Mouse (Mus musculus) thymus, adult 18-20 months (tissue): ENCODE results near the gene Fbxl8.
A peak's percentile ranks its signal among the peaks of the same experiment; 100 is the strongest.
"Not testable (repeated sequence)": the region's sequence is repeated elsewhere in the genome, so short reads cannot be mapped to it uniquely, and the experiment has no call there.

Experiments
- DNase-seq, 2 experiments: peaks; one replicate each; pipeline ENCODE4 v3.0.0; 2022; ENCODE audit warnings: mixed read lengths in 2 of 2

Fbxl8 gene

DNA sequence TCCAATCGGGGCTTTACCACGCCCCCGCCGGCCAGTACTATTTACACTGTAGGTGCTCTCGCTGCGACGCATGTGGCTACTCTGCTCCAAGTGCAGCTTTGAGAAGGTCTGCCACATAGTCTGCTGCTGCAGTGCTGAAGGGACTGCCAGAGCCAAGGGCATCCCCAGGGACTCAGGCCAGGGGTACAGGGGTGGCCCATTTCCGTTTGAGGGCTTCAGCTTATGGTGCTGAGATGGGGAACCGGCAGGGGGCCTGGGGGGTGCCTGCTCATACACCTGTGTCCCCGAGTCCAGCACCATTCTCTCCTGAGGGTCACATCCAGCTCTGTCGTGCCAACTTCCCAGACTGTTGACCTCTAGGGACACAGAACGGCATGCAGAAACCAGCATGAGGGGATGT is 21.1 kb downstream of the Fbxl8 start:
- no peak for DNase-seq

DNA sequence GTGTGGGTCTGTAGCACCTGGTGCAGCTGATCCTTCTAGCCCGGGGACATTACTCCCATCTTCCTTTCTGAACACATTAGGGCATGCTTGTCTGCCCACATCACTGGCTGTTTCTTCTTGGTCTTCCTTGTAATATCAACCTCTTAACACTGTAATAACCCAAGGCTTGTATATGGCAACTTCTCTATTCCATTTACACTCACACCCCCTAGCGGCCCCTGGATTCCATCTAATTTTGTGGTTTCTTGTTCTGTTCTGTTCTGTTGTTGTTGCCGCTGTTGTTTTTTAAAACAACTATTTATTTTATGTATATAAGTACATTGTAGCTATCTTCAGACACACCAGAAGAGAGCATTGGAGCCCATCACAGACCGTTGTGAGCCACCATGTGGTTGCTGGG is 22.5 kb downstream of the Fbxl8 start:
- DNase-seq: no peak

DNA sequence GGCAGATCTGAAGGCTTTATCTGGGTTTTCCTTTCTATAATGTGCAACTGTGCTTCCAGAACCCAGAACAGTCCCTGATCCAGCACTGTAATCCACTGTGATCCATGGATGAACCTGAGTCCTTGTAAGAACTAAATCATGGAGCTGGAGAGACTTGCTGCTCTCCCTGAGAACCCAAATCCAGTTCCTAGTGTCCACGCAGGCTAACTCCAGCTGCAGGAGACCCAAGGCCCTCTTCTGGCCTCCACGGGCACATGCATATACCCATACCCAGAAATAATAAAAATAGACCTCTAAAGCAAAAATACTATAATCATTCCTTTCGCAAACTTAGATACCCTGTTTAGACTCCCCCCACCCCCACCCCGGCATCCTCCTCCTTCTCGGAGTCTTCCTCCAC is 23.8 kb downstream of the Fbxl8 start:
- DNase-seq: no peak

DNA sequence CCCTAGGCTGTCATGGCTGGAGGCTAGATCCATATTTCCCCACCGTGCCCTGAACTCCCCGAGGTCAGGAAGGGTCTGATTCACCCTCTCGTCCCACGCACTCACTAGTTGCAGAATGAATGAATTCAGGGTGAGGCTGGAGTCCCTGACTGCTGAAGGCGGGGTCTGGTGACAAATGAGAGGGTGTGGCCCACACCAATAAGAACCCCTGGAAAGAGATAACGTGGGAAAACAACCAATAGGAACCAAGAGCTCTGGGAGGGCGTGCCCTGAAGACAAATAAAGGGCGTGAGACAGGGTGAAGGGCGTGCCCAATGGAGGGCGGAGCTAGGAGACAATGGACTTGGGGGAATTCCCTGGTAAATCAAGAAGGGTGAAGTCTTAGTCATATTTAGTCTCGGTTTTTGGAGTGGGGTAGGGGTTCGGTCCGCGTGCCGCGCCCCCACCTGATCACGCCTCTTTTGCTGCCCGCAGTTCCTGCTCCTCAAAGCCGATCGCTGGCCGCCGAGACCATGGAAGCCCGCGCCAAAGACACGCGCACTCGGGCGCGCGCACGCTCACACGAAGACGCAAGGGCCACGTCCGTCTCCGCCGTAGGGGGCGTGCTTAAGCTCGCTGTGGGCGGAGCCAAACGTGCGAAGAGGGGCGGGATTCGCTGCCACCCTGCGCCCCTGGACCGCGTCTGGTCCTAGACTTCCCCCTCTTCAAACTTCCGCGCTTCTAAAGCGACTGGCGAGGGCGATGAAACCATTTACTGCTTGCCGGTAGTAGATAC is 24.7 kb downstream of the Fbxl8 start:
- DNase-seq: peak; percentile 92 to 93

DNA sequence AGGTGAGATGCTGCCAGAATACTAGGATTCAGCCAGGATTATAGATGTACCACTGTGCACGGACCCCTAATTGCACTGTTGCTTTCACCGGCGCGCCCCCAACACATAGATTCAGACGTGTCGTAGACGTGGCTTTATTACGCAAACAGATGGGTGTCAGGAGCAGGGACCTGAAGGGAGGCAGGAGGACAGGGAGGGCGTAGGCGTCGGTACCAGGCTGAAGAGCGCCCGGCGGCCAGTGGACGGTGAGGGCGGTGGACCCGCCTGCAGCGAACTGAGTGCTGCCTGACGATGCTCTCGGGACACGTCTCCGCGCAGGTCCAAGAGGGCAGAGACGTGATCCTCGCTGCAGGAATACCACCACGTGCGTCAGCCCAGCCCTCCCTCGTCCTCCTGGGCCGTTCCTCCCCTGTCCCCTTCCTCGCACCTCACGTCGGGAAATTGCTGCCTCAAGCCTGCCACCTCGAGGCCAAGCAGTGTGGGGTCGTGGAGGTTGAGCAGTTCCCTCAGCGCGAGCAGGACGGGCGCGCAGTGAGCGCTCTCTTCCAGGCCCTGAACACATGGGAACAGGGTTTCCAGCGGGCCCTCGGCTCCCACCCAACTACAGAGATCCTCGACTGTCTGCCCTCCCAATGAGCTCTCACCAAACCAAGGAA is 25.5 kb downstream of the Fbxl8 start, which contains the start of gene 4931428F04Rik:
Gene 4931428F04Rik, minus strand, starts transcription at position 60 of the 656 bp plus-strand sequence.
- peak; percentile 53 to 55 for DNase-seq

DNA sequence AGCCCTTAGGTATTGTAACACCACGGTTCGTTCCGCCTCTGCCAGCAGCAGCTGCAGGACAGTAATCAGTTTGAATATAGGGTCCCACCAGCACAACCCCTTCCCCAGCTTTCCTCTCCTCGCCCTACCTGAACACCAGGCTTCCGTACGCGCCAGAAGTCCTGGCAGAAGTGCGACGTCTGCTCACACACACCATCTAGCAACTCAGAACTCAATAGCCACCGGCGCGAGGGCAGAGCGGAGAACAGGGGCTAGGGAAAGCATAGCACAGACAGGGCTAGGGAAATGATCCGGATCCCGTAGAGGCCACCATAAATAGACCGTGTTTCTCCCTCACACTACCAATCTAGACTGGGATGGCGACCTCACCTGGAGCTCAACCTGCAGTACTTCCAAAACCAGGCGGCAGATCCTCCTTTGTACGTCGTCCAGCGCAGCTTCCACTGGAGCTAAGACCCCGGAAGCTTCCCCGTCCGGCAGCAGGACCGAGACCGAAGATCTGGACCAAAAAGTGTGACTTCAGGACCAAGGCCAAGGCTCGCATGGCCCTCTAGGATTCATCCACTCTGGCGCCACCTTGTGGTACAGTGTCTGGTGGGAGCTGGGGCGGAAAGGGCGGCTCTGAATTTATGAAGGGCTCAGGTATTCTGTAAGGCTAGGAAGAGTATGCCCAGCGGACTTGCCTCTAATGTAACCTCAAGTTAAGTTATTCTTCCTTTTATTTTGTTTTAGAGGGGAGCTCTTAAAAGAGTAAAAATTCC is 26.3 kb downstream of the Fbxl8 start:
- DNase-seq: peak; percentile 63 to 74

DNA sequence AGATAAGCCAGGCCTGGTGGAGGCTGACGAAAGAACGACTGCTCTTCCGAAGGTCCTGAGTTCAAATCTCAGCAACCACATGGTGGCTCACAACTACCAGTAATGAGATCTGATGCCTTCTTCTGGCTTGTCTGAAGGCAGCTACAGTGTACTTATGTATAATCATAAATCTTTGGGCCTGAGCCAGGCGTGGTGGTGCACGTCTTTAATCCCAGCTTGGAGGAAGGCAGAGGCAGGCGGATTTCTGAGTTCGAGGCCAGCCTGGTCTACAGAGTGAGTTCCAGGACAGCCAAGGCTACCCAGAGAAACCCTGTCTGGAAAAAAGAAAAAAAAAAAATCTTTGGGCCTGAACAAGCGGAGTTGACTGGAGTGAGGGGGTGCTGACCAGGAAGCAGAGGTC is 26.9 kb downstream of the Fbxl8 start:
- not testable (repeated sequence) for DNase-seq

DNA sequence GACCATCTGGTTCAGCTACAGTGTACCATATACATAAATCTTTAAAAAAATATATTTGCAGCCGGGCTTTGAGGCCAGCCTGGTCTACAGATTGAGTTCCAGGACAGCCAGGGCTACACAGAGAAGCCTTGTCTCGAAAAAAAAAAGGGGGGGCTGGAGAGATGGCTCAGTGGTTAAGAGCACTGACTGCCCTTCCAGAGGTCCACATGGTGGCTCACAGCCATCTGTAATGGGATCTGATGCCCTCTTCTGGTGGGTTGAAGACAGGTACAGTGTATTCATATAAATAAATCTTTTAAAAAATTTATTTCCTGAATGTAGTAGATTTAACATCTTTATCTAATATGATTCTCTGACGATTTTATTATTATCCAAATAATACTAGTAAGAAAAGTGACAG is 27.4 kb downstream of the Fbxl8 start:
- DNase-seq: not testable (repeated sequence)

DNA sequence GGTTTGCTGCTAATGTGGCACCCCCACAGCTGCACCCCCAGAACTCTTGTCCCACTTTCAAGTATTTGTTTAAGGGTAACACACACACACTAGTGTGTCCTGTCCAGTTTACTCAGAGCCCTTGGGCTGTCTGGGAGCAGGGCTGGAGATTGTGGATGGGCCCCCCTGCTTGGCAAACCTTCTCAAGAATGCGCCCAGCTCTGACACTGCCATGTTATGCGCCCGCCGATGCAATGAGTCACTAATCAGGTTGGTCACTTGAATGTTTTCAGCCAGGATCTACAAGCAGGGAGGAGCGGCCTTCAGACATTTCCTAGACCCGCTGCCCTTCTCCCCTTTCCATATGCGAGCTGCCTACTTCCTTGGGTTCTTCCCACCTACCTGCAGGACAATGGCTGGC is 28.0 kb downstream of the Fbxl8 start:
- no peak for DNase-seq

DNA sequence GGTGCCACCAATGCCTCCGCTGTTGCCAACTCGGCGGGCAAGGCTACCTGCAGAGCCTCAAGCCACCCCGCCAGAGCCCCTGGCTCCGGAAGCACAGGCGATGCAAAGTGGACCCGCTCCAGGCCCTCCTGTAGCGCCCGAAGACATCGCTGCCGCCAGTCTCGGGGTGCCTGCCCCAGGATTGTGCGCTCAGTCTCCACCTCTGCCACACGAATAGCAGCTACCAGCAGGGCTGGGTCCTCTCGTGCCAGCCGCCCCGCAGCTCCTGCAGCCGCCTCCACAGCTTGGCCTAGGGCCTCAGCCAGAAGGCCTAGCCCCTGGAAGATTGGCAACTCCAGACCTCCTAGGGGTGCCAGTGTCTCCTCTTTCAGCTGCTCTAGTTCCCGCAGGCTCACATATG is 29.0 kb downstream of the Fbxl8 start:
- no peak for DNase-seq

DNA sequence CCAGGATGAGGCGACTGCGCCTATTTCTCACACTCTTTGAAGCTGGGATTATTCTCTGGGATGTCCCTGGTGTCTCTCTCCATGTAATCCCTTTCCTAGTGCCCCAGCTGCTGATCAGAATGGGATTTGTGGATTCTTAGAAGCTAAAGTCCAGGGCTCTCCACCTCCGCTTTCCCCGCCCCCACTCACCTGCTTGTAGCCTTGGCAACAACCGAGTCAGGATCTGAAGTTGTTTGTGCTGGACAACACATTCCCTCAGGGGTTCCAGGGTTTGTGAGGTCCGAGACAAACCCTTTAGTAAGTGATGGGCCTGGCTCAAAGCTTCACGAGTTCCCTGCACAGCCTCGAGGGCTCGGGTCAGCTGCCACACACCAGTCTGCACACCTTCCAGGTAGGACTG is 30.3 kb downstream of the Fbxl8 start:
- DNase-seq: no peak

DNA sequence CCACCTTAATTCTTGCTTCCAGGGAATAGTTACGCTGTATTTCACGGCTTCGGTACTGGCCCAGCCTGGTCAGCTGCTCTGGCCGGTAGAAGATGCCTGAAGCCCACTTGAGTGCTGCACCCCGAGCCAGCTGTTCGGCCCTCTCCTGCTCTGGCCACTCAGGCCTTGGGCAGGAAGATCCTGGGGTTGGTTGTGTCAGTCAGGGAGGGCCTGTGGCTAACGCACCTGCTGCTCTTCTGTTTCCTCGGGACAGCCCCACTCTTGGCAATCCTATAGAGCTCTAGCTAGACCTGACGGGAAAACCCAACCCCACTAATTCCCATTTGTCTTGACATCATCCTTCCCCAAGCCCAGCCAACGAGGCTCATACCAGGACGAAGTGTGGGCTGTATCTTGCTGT is 30.8 kb downstream of the Fbxl8 start:
- no peak for DNase-seq

DNA sequence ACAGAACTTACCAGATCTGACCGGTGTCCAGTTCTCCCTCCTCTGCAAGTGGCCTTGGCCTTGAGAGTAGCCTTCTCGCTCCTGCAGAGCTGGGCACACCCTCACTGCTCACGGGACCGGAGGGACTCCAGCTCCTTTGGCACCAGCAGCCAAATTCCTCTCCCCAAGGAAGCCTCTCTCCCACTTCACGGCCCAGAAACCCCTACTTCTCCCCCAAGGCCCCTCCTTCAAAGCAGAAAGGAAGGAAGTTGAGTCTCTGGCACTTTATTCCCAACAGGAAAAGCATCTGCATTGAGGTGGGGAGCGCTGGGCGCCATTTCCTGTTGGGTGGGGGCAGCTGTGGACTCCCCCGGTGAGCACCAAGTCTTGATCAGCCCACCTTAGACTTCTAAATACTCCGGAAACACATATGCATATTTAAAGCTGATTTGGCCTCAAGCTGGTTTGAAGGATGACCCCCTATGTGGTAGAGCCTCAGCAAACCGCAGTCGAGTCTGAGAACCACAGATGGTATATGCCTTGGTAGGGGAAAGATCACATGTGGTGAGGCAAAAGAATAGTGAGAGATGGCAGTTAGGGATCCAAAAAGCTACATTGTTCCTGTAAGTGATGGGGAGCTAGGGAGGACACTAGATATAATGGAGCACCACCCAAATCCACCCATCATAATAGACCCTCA is 31.6 kb downstream of the Fbxl8 start, which contains the start of gene Exoc3l:
Gene Exoc3l, minus strand, starts transcription at position 207 of the 679 bp plus-strand sequence.
- DNase-seq: no peak

DNA sequence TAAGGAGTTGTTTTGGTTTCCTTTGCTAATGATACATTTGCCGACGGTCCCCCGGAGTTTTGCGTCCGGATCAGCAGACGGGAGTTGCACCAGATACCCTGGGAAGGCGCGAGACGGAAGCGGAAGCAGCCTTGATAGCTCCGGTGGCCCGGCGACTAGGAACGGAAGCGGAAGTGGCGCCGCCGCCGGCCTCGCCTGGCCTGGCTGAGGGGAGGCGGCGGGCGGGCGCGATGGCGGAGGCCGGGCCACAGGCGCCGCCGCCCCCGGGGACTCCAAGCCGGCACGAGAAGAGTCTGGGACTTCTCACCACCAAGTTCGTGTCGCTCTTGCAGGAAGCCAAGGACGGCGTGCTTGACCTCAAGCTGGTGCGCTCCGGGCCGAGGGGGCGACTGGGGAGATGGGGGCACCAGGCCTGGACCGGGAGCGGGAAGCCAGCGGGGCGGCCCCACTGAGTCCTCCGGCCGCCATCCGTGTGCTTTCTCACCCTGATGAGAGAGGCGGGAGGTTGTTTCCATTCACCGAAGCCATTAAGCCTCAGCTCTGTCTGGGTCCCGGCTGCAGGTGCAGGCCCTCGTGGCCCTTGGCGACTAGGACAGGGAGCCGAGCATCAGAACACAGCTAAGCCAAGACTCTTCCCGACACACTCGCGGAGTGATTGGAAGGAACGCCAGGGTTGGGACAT is 33.2 kb downstream of the Fbxl8 start, which contains the start of gene E2f4:
Gene E2f4, plus strand, starts transcription at position 153 of the 682 bp plus-strand sequence.
- peak; percentile 84 to 87 for DNase-seq

DNA sequence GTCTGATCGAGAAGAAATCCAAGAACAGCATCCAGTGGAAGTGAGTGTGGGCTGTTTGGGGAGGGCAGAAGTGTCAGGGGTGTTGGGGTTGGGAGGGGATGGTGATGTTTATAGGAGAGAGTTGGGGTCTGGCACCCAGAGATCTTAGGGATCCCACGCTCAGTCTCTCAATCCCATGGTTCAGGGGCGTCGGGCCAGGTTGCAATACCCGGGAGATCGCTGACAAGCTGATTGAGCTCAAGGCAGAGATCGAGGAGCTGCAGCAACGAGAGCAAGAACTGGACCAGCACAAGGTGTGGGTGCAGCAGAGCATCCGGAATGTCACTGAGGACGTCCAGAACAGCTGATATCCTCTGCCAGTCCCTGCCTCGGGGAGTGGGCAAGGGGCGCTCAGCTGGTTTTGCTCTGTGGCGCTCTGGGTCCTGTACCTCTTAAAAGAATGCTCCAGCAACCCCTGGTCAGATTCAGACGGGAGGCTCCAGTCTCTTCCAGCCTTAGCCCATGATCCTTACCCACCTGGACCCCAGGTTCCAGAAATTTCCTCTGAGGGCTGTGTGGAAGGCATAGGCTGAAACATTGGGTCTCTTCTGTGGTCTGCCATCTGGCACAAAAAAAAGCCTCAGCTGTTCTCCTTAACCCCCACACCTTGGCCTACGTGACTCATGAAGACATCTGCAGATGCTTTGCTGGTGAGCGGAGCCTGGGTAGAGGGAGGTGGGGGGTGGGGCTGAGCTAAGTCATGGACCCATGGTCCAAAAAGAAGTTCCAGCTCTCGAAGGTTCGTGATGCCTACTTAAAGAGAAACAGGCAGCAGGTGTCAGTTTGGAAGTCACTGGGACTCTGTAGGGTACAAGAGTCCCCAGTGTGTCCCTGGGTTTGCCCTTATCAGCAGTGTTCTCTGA is 34.2 kb downstream of the Fbxl8 start:
- peak in 1 of 2 experiments; percentile 62 for DNase-seq

DNA sequence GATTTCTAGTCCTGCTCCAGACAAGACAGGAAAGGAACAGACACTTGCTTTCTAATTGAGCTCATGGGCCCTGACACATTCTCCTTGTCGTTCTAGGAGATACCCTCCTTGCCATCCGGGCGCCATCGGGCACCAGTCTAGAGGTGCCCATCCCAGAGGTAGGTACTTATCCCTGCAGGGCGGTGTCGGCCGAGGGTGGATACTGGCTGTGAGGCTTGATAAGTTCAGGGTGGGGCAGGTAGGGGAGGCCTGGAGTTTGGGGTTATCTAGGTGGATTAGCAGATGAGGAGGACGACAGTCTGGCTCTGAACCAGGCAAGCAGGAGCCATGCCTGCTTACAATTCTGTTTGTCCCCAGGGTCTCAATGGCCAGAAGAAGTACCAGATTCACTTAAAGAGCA is 35.5 kb downstream of the Fbxl8 start:
- no peak for DNase-seq

DNA sequence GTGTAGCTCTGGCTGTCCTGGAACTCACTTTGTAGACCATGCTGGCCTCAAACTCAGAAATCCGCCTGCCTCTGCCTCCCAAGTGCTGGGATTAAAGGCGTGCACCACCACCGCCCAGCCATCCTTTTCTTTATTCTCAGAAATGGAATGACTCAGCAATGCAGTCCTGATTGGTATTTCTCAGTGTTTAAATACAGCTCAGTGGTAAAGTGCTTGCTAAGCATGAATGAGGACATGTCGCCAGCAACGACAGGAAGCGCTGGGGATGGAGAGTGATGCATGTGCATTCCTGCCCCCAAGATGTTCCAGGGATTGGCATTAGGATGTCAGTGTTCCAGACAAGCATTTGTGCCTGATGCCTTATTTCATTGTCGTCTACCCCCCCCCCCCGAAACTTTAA is 38.9 kb downstream of the Fbxl8 start:
- DNase-seq: no peak

DNA sequence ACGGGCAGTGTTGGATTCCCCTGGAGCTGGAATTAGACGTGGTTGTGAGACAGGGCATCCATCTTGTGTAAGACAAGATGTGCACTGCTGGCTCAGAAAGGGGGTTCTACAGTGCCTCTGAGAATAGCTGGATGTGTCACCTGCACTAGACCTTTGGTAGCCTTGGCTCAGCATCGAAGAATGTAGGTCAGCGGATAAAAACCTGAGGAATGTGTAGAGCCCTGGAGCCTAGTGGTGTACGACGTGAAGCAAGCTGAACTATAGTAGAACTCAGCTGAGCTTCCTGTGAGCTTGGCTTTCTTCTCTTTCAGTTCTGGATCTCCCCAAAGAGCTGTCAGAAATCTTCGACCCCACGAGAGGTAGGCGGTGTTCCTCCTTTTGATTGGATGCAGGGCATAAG is 39.4 kb downstream of the Fbxl8 start:
- DNase-seq: no peak

DNA sequence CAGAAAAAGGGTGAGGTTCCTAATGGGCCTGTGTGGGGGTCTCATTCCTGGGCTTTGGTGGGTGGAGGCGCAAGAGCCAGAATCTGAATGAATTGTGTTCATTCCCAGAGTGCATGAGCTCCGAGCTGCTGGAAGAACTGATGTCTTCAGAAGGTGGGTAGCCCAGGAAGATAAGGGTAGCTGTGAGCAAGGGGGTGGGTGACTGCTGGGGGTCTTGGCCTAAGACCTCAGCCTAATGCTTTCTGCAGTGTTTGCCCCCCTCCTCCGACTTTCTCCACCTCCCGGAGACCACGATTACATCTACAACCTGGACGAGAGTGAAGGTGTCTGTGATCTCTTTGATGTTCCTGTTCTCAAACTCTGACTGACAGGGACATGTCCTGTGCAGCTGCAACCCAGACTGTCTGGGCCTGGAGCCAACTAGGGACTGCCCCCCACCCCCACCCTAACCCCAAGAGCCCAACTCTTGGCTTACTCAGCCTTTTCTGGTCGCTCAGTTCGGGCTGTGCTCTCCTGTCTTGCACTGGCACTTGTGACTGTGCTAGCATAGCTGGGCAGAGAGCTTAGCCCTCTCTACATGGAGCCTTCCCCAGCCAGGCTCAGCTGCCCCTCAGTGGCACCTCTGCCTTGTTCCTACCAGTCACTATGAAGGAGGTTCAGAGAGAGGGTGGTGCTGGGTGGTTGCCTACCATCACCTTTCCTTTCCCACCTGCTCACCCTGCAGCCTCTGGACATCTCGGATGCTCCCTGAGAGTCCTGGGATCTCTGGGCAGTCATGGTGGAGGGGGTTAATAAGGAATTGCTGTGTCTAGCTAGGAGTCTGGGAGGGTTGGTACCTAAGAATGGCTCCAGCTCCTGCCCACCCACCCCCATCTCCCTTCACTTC is 40.1 kb downstream of the Fbxl8 start:
- DNase-seq: no peak
